Mouse (Mus musculus) intestine, postnatal 0 days (tissue): ENCODE results near the gene Cdhr5. TPM values are rescaled to one million over a fixed set of nuclear protein-coding genes. Genes with fewer than 3 reads are reported as not detected.

ENCODE experiments used
- ATAC-seq: fragments of 200-750 bp; cut with Nextera tagmentation; 2 replicates; pipeline ENCODE4 v1.8.0; 2017; ENCODE audit warnings: mild to moderate bottlenecking, moderate TSS enrichment, moderate library complexity
- H3K27ac ChIP-seq: fragments of 300-500 bp; sonication (generic); 2 replicates; pipeline ENCODE4 v1.5.1; 2014; ENCODE audit warnings: mild to moderate bottlenecking, low read depth, low read length, moderate library complexity
- H3K27me3 ChIP-seq: fragments of 300-500 bp; sonication (generic); replicated peaks from 2 replicates; pipeline ENCODE4 v1.6.1; 2014; ENCODE audit warnings: low read length, mixed read lengths; ENCODE audit not compliant: control insufficient read depth, insufficient read depth
- H3K36me3 ChIP-seq: fragments of 300-500 bp; sonication (generic); 2 replicates; pipeline ENCODE4 v1.6.1; 2014; ENCODE audit warnings: mild to moderate bottlenecking, moderate library complexity; ENCODE audit not compliant: control insufficient read depth, insufficient read depth
- H3K4me1 ChIP-seq: fragments of 300-500 bp; sonication (generic); replicated peaks from 2 replicates; pipeline ENCODE4 v1.6.1; 2014; ENCODE audit warnings: antibody characterized with exemption, low read length, mixed read lengths; ENCODE audit not compliant: control insufficient read depth, insufficient read depth
- H3K4me2 ChIP-seq: fragments of 300-500 bp; sonication (generic); replicated peaks from 2 replicates; pipeline ENCODE4 v1.6.1; 2014; ENCODE audit warnings: low read depth, mild to moderate bottlenecking, moderate library complexity
- H3K4me3 ChIP-seq: fragments of 300-500 bp; sonication (generic); 2 replicates; pipeline ENCODE4 v1.5.1; 2014; ENCODE audit warnings: low read depth, low read length
- H3K9ac ChIP-seq: fragments of 300-500 bp; sonication (generic); 2 replicates; pipeline ENCODE4 v1.6.1; 2014; ENCODE audit warnings: mild to moderate bottlenecking, low read depth, low read length
- H3K9me3 ChIP-seq: fragments of 300-500 bp; sonication (generic); 2 replicates; pipeline ENCODE4 v1.6.1; 2016; ENCODE audit warnings: mixed run types; ENCODE audit not compliant: control insufficient read depth
- CTCF ChIP-seq: sonication (generic); IDR thresholded peaks from 2 replicates; pipeline ENCODE4 v1.5.1; 2016; ENCODE audit warnings: low read depth, mild to moderate bottlenecking, control low read depth, antibody characterized with exemption, moderate library complexity
- WGBS: fragments of 180-500 bp; shearing (Covaris S2); extraction: QIAGEN DNeasy Blood & Tissue Kit; methylation state at CpG from one replicate; pipeline ENCODE4 v1.1.7; 2014; 5-methylcytosine and 5-hydroxymethylcytosine counted together
- polyA plus RNA-seq: library from polyadenylated mRNA; unstranded; fragments of >200 nt; fragmentation: Nextera tagmentation; extraction: Ambion mirVana; gene quantifications from 2 replicates; pipeline ENCODE4 v1.2.1, GENCODE M21; 2015

Gene Cdhr5
- polyA plus RNA-seq, 1 experiment from 2014 or later = 971 TPM

GRCm38 (mm10) chr7:141294479-141294878, 17.9 kb upstream of the Cdhr5 start:
- H3K4me2 ChIP-seq = peak overlapping the region; percentile 61
- peaks cover 42% of the 10 kb centered on the region for H3K27me3 ChIP-seq
- H3K9ac ChIP-seq = no peak overlapping the region
- peak overlapping the region; percentile 27 for H3K4me3 ChIP-seq
- 13% methylated on average over 22 of the region's 22 CpGs for WGBS
- peaks cover 10% of the 10 kb centered on the region; the same call in 1 of the 2 replicates for H3K36me3 ChIP-seq
- H3K9me3 ChIP-seq = no peaks in the 10 kb centered on the region
- no peak for ATAC-seq
- no peak for TF ChIP-seq CTCF
- H3K4me1 ChIP-seq = peaks cover 5% of the 10 kb centered on the region; the same call in 1 of the 2 replicates
- no peak overlapping the region for H3K27ac ChIP-seq

DNA sequence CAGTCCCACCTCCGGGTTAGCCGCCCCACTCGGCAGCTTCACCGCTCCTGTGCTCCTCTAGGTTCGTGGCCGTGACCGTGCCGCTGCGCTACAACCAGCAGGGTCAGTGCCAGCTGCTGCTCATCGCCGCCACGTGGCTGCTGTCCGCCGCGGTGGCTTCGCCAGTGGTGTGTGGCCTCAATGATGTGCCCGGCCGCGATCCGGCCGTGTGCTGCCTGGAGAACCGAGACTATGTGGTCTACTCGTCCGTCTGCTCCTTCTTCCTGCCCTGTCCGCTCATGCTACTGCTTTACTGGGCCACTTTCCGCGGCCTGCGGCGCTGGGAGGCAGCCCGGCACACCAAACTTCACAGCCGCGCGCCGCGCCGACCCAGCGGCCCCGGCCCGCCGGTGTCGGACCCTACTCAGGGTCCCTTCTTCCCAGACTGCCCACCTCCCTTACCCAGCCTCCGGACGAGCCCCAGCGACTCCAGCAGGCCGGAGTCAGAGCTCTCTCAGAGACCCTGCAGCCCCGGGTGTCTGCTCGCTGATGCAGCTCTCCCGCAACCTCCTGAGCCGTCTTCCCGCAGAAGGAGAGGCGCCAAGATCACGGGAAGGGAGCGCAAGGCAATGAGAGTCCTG, 17.4 kb upstream of the Cdhr5 start:
- H3K4me3 ChIP-seq = peak overlapping the region; percentile 27
- H3K27me3 ChIP-seq = peaks cover 42% of the 10 kb centered on the region
- H3K4me2 ChIP-seq = peak overlapping the region; percentile 61
- TF ChIP-seq CTCF = peak; percentile 47
- H3K27ac ChIP-seq = no peak overlapping the region
- peak overlapping the region; percentile 42 for H3K9ac ChIP-seq
- no peaks in the 10 kb centered on the region for H3K9me3 ChIP-seq
- H3K4me1 ChIP-seq = peaks cover 5% of the 10 kb centered on the region; the same call in 1 of the 2 replicates
- H3K36me3 ChIP-seq = peaks cover 10% of the 10 kb centered on the region; the same call in 1 of the 2 replicates
- ATAC-seq = peak; percentile 15; the same call in 1 of the 2 replicates
- WGBS = 1% methylated on average over 53 of the region's 53 CpGs

GRCm38 (mm10) chr7:141292583-141293388, 16.2 kb upstream of the Cdhr5 start:
- ATAC-seq = no peak
- Histone ChIP-seq H3K4me3 (no peak overlapping the region), H3K4me2 (no peak overlapping the region), H3K9me3 (no peaks in the 10 kb centered on the region), H3K36me3 (peaks cover 8% of the 10 kb centered on the region; the same call in 1 of the 2 replicates), H3K27ac (no peak overlapping the region), H3K27me3 (peaks cover 42% of the 10 kb centered on the region), H3K4me1 (peaks cover 5% of the 10 kb centered on the region; the same call in 1 of the 2 replicates), H3K9ac (no peak overlapping the region)
- WGBS = 70% methylated on average over 15 of the region's 15 CpGs
- no peak for TF ChIP-seq CTCF

- peak within 1 kb of the TSS; percentile 83 for H3K4me2 ChIP-seq
- H3K27me3 ChIP-seq = peaks cover 42% of the 10 kb centered on the region
- no peaks in the 10 kb centered on the region for H3K9me3 ChIP-seq
- H3K27ac ChIP-seq = no peak within 1 kb of the TSS
- H3K9ac ChIP-seq = 0 out of 2 replicates have a peak within 1 kb of the TSS, but pooled peaks have one; percentile 17
- peaks cover 5% of the 10 kb centered on the region; the same call in 1 of the 2 replicates for H3K4me1 ChIP-seq
- no peak for TF ChIP-seq CTCF
- ATAC-seq = no peak
- H3K4me3 ChIP-seq = peak within 1 kb of the TSS; percentile 43
- 6% methylated on average over 46 of the region's 46 CpGs for WGBS
- 0 out of 2 replicates have a peak, but pooled peaks cover under 1% of the 10 kb centered on the region for H3K36me3 ChIP-seq
These were observed 15.5 kb upstream of the Cdhr5 start, which contains the start of gene Drd4 for GRCm38 (mm10) chr7:141291921-141292582. Gene Drd4 (plus strand): TSS chr7:141292006.

- no peak overlapping the region for H3K4me2 ChIP-seq
- 81% methylated on average over 3 of the region's 3 CpGs for WGBS
- no peaks in the 10 kb centered on the region for H3K9me3 ChIP-seq
- TF ChIP-seq CTCF = no peak
- no peak overlapping the region for H3K9ac ChIP-seq
- ATAC-seq = no peak
- H3K36me3 ChIP-seq = no peaks in the 10 kb centered on the region
- peaks cover 5% of the 10 kb centered on the region; the same call in 1 of the 2 replicates for H3K4me1 ChIP-seq
- no peak overlapping the region for H3K4me3 ChIP-seq
- H3K27ac ChIP-seq = no peak overlapping the region
- peaks cover 20% of the 10 kb centered on the region for H3K27me3 ChIP-seq
These were observed 11.5 kb upstream of the Cdhr5 start for GRCm38 (mm10) chr7:141288042-141288441.

- Histone ChIP-seq H3K4me2 (no peak overlapping the region), H3K9ac (no peak overlapping the region), H3K27ac (no peak overlapping the region), H3K9me3 (no peaks in the 10 kb centered on the region), H3K36me3 (no peaks in the 10 kb centered on the region), H3K4me1 (0 out of 2 replicates have a peak, but pooled peaks cover 6% of the 10 kb centered on the region), H3K27me3 (no peaks in the 10 kb centered on the region), H3K4me3 (no peak overlapping the region)
- WGBS = 81% methylated on average over 4 of the region's 4 CpGs
- TF ChIP-seq CTCF = no peak
- no peak for ATAC-seq
These were observed 6.2 kb upstream of the Cdhr5 start for GRCm38 (mm10) chr7:141282756-141283155.
